ENCODE assay signal across 12 mouse cellular contexts in the genomic region with DNA sequence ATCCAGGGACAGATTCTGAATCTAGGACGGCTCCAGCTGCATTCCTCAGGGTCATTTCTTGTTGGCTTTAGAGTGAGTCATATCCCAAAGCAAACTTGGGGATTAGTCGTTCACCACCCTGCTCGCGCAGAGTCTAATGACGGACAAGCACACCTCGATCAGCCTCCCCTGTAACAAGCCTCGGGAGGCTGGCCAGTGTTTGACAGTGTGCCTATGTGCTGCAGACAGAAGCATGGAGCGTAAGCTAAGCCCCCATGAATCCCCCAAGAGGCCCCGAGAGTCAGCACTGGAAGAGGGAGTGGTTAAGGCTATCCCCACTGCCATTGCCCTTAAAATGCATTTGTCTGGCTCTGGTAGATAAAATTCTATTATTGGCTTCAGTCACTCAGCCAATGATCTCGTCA.
DNase-seq lines count a peak whose midpoint lies in the region; ATAC-seq and TF ChIP-seq lines count a peak whose summit lies in the region.
"Had no signal": no experiment of that assay in that cellular context is flagged by ENCODE, and none has a peak within 500 bp of the region (broad histone marks: within the 10 kb centered on the region; RNA-seq: fewer than 3 reads in every experiment).

No protein-coding gene starts in this region.

- no peaks in the 10 kb centered on the region for H3K9me3 ChIP-seq in midbrain, postnatal 0 days (ENCODE audit: low read length)
- no peaks in the 10 kb centered on the region for H3K9me3 ChIP-seq in midbrain, embryonic 11.5 days (ENCODE audit: control insufficient read depth, low read length)
- H3K9me3 ChIP-seq in stomach, postnatal 0 days (ENCODE audit: control insufficient read depth, low read length), result no peaks in the 10 kb centered on the region
- no peaks in the 10 kb centered on the region for H3K9me3 ChIP-seq in forebrain, embryonic 16.5 days (ENCODE audit: control insufficient read depth, low read length)
- H3K9me3 ChIP-seq: forebrain, embryonic 13.5 days; kidney, embryonic 15.5 days had no signal

- TF ChIP-seq EP300 in stomach, postnatal 0 days (optimal IDR thresholded peaks at IDR 0.05), result no peak

- H3K36me3 ChIP-seq in midbrain, postnatal 0 days (ENCODE audit: insufficient read depth, low read length), result peaks cover 10% of the 10 kb centered on the region; the same call in 1 of the 2 replicates
- H3K36me3 ChIP-seq in midbrain, embryonic 11.5 days (ENCODE audit: control insufficient read depth, insufficient read depth, low read length), result no peaks in the 10 kb centered on the region
- H3K36me3 ChIP-seq in stomach, postnatal 0 days (ENCODE audit: control insufficient read depth, insufficient read depth, low read length), result no peaks in the 10 kb centered on the region
- H3K36me3 ChIP-seq in forebrain, embryonic 16.5 days (ENCODE audit: control insufficient read depth, insufficient read depth), result no peaks in the 10 kb centered on the region
- H3K36me3 ChIP-seq: kidney, embryonic 15.5 days had no signal

- ATAC-seq in midbrain, postnatal 0 days (ENCODE audit: low FRiP score), result no peak
- ATAC-seq in midbrain, embryonic 11.5 days (ENCODE audit: low FRiP score), result no peak
- ATAC-seq in stomach, postnatal 0 days (ENCODE audit: low FRiP score, low TSS enrichment), result peak; percentile 88
- no peak for ATAC-seq in forebrain, embryonic 16.5 days
- ATAC-seq in cerebellum, adult (ENCODE audit: insufficient number of reproducible peaks, low FRiP score, low TSS enrichment), result no peak
- ATAC-seq: forebrain, embryonic 13.5 days had no signal

- 0 out of 2 replicates have a peak overlapping the region, but pooled peaks have one; percentile 46 for H3K27ac ChIP-seq in cerebellum, adult 2 months (ENCODE audit: insufficient read depth, low read length)
- H3K27ac ChIP-seq in midbrain, postnatal 0 days (ENCODE audit: low read depth, low read length), result peak overlapping the region; percentile 12; the same call in 1 of the 2 replicates
- no peak overlapping the region for H3K27ac ChIP-seq in midbrain, embryonic 11.5 days (ENCODE audit: low read depth, low read length)
- peak overlapping the region; percentile 83 for H3K27ac ChIP-seq in stomach, postnatal 0 days (replicated peaks)
- H3K27ac ChIP-seq in forebrain, embryonic 16.5 days (ENCODE audit: low read length), result no peak overlapping the region
- H3K27ac ChIP-seq: forebrain, embryonic 13.5 days; kidney, embryonic 15.5 days had no signal

- H3K4me2 ChIP-seq in midbrain, postnatal 0 days (ENCODE audit: low read depth, low read length, poor library complexity, severe bottlenecking), result no peak overlapping the region
- H3K4me2 ChIP-seq in midbrain, embryonic 11.5 days, result no peak overlapping the region
- H3K4me2 ChIP-seq in stomach, postnatal 0 days (replicated peaks; ENCODE audit: low read depth), result peak overlapping the region; percentile 42
- H3K4me2 ChIP-seq in forebrain, embryonic 16.5 days (ENCODE audit: low read length), result no peak overlapping the region
- H3K4me2 ChIP-seq: forebrain, embryonic 13.5 days; kidney, embryonic 15.5 days had no signal

- no peaks in the 10 kb centered on the region for H3K27me3 ChIP-seq in cerebellum, adult 2 months (ENCODE audit: control insufficient read depth, insufficient read depth, low read length)
- no peaks in the 10 kb centered on the region for H3K27me3 ChIP-seq in midbrain, postnatal 0 days (ENCODE audit: insufficient read depth, low read length)
- H3K27me3 ChIP-seq in midbrain, embryonic 11.5 days (ENCODE audit: control insufficient read depth, insufficient read depth, low read length), result no peaks in the 10 kb centered on the region
- H3K27me3 ChIP-seq in stomach, postnatal 0 days (ENCODE audit: control insufficient read depth, insufficient read depth, low read length), result no peaks in the 10 kb centered on the region
- no peaks in the 10 kb centered on the region for H3K27me3 ChIP-seq in forebrain, embryonic 16.5 days (replicated peaks; ENCODE audit: control insufficient read depth, insufficient read depth, low read length)
- H3K27me3 ChIP-seq: forebrain, embryonic 13.5 days; kidney, embryonic 15.5 days had no signal

- no peak for DNase-seq in cerebellum, adult 2 months
- no peak for DNase-seq in cerebellum, postnatal 36 days
- DNase-seq in midbrain, postnatal 0 days (ENCODE audit: low spot score), result no peak
- no peak for DNase-seq in midbrain, embryonic 11.5 days (ENCODE audit: low spot score, missing footprints)
- peak; percentile 32 for DNase-seq in heart, postnatal 4 days
- DNase-seq in stomach, postnatal 0 days (ENCODE audit: low spot score), result peak; percentile 77
- DNase-seq: thymus, postnatal 36 days had no signal

- no peak for TF ChIP-seq POLR2A in cerebellum, adult 2 months (IDR thresholded peaks at IDR 0.05; ENCODE audit: borderline replicate concordance, insufficient read depth, low read length)

- no peak overlapping the region for H3K9ac ChIP-seq in midbrain, postnatal 0 days (replicated peaks; ENCODE audit: low read length, poor library complexity, severe bottlenecking)
- no peak overlapping the region for H3K9ac ChIP-seq in midbrain, embryonic 11.5 days (ENCODE audit: low read length)
- no peak overlapping the region for H3K9ac ChIP-seq in stomach, postnatal 0 days (ENCODE audit: low read length)
- H3K9ac ChIP-seq in forebrain, embryonic 16.5 days (replicated peaks; ENCODE audit: low read depth, low read length), result no peak overlapping the region
- H3K9ac ChIP-seq: forebrain, embryonic 13.5 days; kidney, embryonic 15.5 days had no signal

- H3K4me3 ChIP-seq in cerebellum, adult 2 months (replicated peaks; ENCODE audit: insufficient read depth, low read depth, low read length), result no peak overlapping the region
- H3K4me3 ChIP-seq in midbrain, postnatal 0 days (ENCODE audit: low read depth, low read length), result no peak overlapping the region
- no peak overlapping the region for H3K4me3 ChIP-seq in midbrain, embryonic 11.5 days (ENCODE audit: low read depth, low read length)
- no peak overlapping the region for H3K4me3 ChIP-seq in stomach, postnatal 0 days (ENCODE audit: low read depth, low read length)
- no peak overlapping the region for H3K4me3 ChIP-seq in forebrain, embryonic 16.5 days (replicated peaks; ENCODE audit: low read length)
- H3K4me3 ChIP-seq: forebrain, embryonic 13.5 days; kidney, embryonic 15.5 days; left cerebral cortex, adult 2 months had no signal

- no peak for TF ChIP-seq CTCF in cerebellum, adult 2 months (IDR thresholded peaks at IDR 0.05; ENCODE audit: borderline replicate concordance, insufficient read depth, low read depth, low read length)
- no peak for TF ChIP-seq CTCF in midbrain, postnatal 0 days (IDR thresholded peaks at IDR 0.05)
- TF ChIP-seq CTCF in stomach, postnatal 0 days (IDR thresholded peaks at IDR 0.05; ENCODE audit: low read depth), result no peak

- H3K4me1 ChIP-seq in cerebellum, adult 2 months (ENCODE audit: control insufficient read depth, insufficient read depth, low read length), result peaks cover 10% of the 10 kb centered on the region; the same call in 1 of the 2 replicates
- no peaks in the 10 kb centered on the region for H3K4me1 ChIP-seq in midbrain, postnatal 0 days (ENCODE audit: insufficient read depth, low read length)
- H3K4me1 ChIP-seq in midbrain, embryonic 11.5 days (ENCODE audit: control insufficient read depth, insufficient read depth, low read length), result no peaks in the 10 kb centered on the region
- H3K4me1 ChIP-seq in stomach, postnatal 0 days (replicated peaks; ENCODE audit: control insufficient read depth, insufficient read depth), result no peaks in the 10 kb centered on the region
- H3K4me1 ChIP-seq in forebrain, embryonic 16.5 days (replicated peaks; ENCODE audit: control insufficient read depth, insufficient read depth, low read length), result no peaks in the 10 kb centered on the region
- H3K4me1 ChIP-seq: forebrain, embryonic 13.5 days; kidney, embryonic 15.5 days had no signal

- 84% methylated on average over 10 of the region's 10 CpGs for WGBS in cerebellum, adult 2 months
- 73% methylated on average over 10 of the region's 10 CpGs for WGBS in midbrain, postnatal 0 days
- WGBS in midbrain, embryonic 11.5 days, result 84% methylated on average over 10 of the region's 10 CpGs
- WGBS in stomach, postnatal 0 days, result 24% methylated on average over 10 of the region's 10 CpGs
- 84% methylated on average over 10 of the region's 10 CpGs for WGBS in forebrain, embryonic 16.5 days

Comparison
In these comparisons a context has a peak if more than half of its experiments do, and no peak if none do; other contexts are left out.
1. H3K27ac ChIP-seq: peak in cerebellum, adult 2 months (single experiment), midbrain, postnatal 0 days (single experiment) and stomach, postnatal 0 days (single experiment); none in midbrain, embryonic 11.5 days (single experiment) and forebrain, embryonic 16.5 days (single experiment).
2. DNase-seq: peak in heart, postnatal 4 days (single experiment) and stomach, postnatal 0 days (single experiment); none in cerebellum, adult 2 months (0 of 2), cerebellum, postnatal 36 days (0 of 2), midbrain, postnatal 0 days (single experiment) and midbrain, embryonic 11.5 days (single experiment).